Mouse (Mus musculus) cerebellum, adult 2 months (tissue): ENCODE measurements around the gene Uso1. TPM values are rescaled to one million over a fixed set of nuclear protein-coding genes. Genes with fewer than 3 reads are reported as not detected.
"Not testable (repeated sequence)": the region's sequence is repeated elsewhere in the genome, so short reads cannot be mapped to it uniquely, and the experiment has no call there.

Experiments
- DNase-seq, 2 experiments: peaks; one replicate each; pipeline ENCODE4 v3.0.0; 2021
- H3K27ac ChIP-seq: fragments of 200-500 bp; 2 replicates; pipeline ENCODE4 v1.5.1; 2012; ENCODE audit warnings: low read length, control low read depth, inconsistent platforms; ENCODE audit not compliant: insufficient read depth
- H3K27me3 ChIP-seq: fragments of 200-500 bp; 2 replicates; pipeline ENCODE4 v1.6.1; 2012; ENCODE audit warnings: inconsistent platforms, mild to moderate bottlenecking, low read length, moderate library complexity; ENCODE audit not compliant: control insufficient read depth, insufficient read depth
- H3K4me1 ChIP-seq: fragments of 200-500 bp; 2 replicates; pipeline ENCODE4 v1.6.1; 2011; ENCODE audit warnings: low read length; ENCODE audit not compliant: control insufficient read depth, insufficient read depth
- H3K4me3 ChIP-seq: fragments of 200-500 bp; replicated peaks from 2 replicates; pipeline ENCODE3; 2011; ENCODE audit warnings: mild to moderate bottlenecking, low read depth, low read length, control low read depth; ENCODE audit not compliant: insufficient read depth
- CTCF ChIP-seq: fragments of 200-500 bp; IDR thresholded peaks from 2 replicates; pipeline ENCODE4 v1.5.1; 2011; ENCODE audit warnings: low read depth, mild to moderate bottlenecking, control low read depth, low read length, moderate library complexity, borderline replicate concordance; ENCODE audit not compliant: insufficient read depth
- POLR2A ChIP-seq: fragments of 200-500 bp; IDR thresholded peaks from 2 replicates; pipeline ENCODE4 v1.6.1; 2011; ENCODE audit warnings: low read length, control low read depth, borderline replicate concordance; ENCODE audit not compliant: insufficient read depth
- WGBS: fragments of 180-500 bp; shearing (Covaris S2); methylation state at CpG from one replicate; pipeline ENCODE4 v1.1.7; 2018; 5-methylcytosine and 5-hydroxymethylcytosine counted together
- polyA plus RNA-seq: library from polyadenylated mRNA; depleted of rRNA; stranded (reverse); fragments of >200 nt; gene quantifications from 2 replicates; pipeline ENCODE4 v1.2.3, GENCODE M21; 2012

Uso1 gene
- polyA plus RNA-seq, 1 experiment = 59.3 TPM

DNA sequence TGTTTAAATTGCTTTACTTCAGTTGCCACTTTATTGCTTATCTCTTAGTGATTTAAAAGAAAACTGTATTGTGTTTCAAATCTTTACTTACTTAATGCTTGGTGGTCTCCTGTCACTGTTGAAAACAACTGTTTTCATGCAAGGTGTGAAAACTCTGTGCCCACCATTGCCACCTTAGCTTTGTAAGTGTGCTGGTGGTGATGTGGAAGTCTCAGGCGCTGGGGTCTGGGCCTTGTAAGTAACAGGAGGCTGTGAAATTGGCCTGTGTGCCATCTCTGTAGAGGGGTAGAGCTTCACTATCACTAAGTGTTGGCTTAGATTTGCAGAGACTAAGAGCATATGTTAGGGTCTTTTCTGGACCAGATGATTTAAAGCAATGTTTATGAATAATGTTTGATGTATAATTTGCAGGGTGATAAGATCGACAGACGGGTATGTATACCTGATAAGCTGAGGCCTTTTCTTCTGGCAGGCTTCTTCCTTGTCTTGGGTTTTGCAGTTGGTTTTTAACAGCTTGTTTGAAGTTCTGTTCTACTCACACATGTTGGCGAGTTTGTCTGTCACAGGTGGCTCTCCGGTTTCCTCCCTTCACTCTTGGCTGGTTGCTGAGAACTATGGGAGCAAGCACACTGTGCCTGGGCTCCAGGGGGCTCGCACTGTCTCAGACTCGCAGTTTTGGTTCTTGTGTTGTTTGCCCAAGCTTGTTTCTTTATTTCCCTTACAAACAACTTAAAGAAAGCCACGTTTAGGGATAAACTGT lies 45.5 kb downstream of the Uso1 start:
- no peak overlapping the region for H3K27ac ChIP-seq
- TF ChIP-seq CTCF = no peak
- no peak for DNase-seq
- WGBS = 84% methylated on average over 8 of the region's 8 CpGs
- H3K4me1 ChIP-seq = no peaks in the 10 kb centered on the region
- H3K4me3 ChIP-seq = no peak overlapping the region
- no peaks in the 10 kb centered on the region for H3K27me3 ChIP-seq

DNA sequence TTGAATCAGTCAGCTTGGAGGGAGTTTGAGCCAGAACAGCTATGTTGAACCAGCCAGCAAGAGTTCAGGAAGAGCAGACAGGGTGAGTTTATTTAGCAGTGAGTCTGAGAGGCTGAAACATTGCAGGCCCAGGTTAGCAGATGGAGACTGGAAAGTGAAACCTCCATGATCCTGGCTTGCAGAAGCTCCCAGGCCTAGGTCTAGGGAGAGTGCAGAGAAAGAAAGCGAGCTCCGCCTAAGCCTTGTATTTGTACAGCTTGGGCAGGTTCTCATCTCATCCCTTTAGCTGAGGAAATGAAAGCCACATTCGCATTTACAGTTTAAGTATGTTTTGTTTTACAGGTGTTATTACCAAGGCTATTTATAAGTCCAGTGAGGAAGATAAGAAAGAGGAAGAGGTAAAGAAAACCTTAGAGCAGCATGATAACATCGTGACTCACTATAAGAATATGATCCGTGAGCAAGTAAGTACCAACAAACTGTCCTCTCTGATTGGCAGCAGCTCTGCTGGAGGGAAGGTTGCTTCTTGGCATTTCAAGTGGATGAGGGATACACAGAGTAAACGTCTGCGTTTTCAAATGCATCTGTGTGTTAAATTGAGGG lies 51.2 kb downstream of the Uso1 start:
- no peak for DNase-seq

DNA sequence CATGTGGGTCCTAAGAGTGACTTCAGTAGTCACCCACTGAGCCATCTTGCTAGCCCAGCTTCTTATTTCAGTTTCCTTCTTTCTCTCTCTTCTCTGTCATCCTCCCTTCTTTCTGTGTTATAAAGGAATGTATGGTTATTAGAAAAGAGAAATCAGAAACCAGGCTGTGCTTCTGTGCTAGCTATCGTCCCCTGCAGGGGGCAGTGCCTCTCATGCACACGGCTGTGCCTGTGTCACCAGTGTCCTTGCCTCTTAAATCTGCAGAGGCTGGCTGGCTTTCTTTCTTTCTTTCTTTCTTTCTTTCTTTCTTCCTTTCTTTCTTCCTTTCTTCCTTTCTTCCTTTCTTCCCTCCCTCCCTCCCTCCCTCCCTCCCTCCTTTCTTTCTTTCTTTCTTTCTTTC lies 58.0 kb downstream of the Uso1 start:
- TF ChIP-seq CTCF = peak; percentile 53; the same call in 1 of the 2 replicates
- H3K27me3 ChIP-seq, H3K27ac ChIP-seq, H3K4me3 ChIP-seq, DNase-seq, H3K4me1 ChIP-seq: not testable (repeated sequence)
- 39% methylated on average over 2 of the region's 2 CpGs for WGBS

More for the DNA sequence above, 51.2 kb downstream of the Uso1 start:
- Histone ChIP-seq H3K27me3 (no peaks in the 10 kb centered on the region), H3K4me1 (no peaks in the 10 kb centered on the region), H3K4me3 (no peak overlapping the region), H3K27ac (no peak overlapping the region)
- TF ChIP-seq POLR2A = no peak
- TF ChIP-seq CTCF = no peak
- 97% methylated on average over 7 of the region's 7 CpGs for WGBS

DNA sequence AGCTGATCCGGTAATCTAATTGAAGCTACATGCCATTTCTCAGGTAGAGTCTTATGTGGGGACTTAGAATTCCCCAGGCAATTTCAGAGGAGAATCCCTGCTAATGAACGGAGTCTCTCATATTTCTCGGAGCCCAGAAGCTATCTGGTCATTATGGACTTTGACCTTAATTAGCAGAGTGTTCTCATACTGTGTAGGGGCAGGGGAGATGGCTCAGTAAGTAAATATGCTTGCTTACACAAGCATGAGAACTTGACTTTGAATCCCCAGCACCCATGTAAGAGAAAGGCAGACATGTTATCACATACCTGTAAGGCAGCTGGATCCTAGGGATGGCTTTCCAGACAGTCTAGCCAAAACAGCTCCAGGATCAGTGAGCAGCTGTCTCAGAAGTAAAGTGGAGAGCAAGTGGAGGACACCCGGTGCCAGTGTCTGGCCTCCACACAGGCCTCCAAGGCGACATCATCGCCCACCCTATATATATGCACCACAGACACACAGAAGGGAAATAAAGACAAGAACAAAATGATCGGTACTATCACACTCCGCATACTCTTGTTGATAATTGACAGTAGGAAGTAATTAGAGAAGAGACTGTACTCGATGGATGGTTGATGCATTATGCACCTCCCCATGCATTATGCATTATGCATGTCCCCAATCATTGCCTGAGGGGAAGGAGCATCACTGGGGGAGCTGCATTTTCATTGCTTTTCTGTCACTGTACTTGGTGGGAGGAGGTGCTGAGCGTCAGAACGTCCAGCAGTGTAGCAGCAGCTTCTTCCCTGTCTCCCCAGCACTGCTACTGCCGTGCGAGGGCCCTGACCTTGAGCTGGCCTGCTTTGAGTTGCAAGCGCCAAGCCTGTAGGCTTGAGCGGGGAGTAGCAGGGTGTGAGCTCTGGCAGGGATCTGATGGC lies 59.4 kb downstream of the Uso1 start:
- DNase-seq = no peak
- TF ChIP-seq CTCF = no peak
- no peak for TF ChIP-seq POLR2A
- WGBS = 73% methylated on average over 15 of the region's 15 CpGs

DNA sequence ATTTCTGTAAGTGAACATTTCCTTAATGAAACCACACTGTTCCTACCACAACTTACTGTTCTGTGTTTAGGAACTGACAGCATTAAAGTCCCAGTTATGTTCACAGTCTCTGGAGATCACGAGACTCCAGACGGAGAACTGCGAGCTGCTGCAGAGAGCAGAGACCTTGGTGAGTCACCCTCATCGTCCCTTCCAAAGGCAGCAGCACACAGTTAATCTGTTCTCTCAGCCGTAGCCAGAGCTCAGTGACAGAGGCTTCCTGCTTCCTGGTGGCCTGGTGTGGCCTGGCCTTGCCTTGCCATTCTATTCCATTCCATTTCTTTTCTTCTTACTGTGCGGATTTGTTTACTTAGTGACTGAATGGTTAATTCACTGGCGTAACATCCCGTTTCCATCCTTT lies 60.5 kb downstream of the Uso1 start:
- DNase-seq = no peak
- no peak overlapping the region for H3K27ac ChIP-seq
- H3K4me1 ChIP-seq = no peaks in the 10 kb centered on the region
- no peak for TF ChIP-seq CTCF
- TF ChIP-seq POLR2A = no peak
- no peak overlapping the region for H3K4me3 ChIP-seq
- no peaks in the 10 kb centered on the region for H3K27me3 ChIP-seq
- WGBS = 76% methylated on average over 8 of the region's 8 CpGs

More for the DNA sequence above, 59.4 kb downstream of the Uso1 start:
- Histone ChIP-seq H3K4me1 (no peaks in the 10 kb centered on the region), H3K4me3 (no peak overlapping the region), H3K27me3 (no peaks in the 10 kb centered on the region), H3K27ac (no peak overlapping the region)

DNA sequence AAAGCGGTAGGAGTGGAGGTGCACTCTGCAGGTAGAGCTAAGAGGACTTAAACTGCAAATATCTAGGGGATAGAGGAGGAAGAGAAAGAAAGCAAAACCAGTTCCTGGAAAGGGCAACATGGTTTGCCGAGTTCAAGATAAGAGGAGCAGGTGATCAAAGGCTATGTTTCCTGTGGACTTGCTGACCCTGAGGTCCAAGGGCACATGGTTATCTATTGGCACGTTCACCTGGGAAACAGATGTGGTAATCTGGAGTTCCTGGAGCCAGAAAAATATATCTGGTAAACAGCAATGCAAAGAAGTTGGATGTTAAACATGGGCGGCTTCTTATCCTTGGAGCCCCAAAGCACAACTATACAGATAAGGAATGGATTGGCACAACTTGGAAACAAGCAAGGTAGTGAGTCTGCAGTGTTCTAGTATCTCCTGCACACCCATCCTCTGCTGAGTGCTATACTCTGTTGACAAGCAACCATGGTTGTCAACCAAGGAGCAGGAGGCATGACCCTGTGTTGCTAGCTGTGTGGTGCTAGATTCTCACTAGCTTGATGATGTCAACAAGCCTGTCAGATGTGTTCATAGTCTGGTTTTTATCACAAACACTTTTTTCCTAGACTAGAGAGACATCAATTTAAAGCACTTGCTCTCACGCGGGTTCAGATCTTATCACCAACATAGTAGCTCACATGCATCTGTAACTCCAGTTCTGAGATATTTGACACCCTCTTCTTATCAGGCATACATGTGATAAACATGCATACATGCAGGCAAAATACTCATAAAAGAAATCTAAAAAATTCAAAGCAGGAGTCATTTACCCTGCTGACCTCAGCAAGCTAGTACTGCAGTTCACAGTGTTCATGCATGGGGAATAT lies 66.7 kb downstream of the Uso1 start:
- Histone ChIP-seq H3K4me3 (no peak overlapping the region), H3K4me1 (no peaks in the 10 kb centered on the region), H3K27ac (no peak overlapping the region), H3K27me3 (no peaks in the 10 kb centered on the region)
- no peak for TF ChIP-seq CTCF
- TF ChIP-seq POLR2A = no peak
- 94% methylated on average over 6 of the region's 6 CpGs for WGBS
- DNase-seq = no peak

DNA sequence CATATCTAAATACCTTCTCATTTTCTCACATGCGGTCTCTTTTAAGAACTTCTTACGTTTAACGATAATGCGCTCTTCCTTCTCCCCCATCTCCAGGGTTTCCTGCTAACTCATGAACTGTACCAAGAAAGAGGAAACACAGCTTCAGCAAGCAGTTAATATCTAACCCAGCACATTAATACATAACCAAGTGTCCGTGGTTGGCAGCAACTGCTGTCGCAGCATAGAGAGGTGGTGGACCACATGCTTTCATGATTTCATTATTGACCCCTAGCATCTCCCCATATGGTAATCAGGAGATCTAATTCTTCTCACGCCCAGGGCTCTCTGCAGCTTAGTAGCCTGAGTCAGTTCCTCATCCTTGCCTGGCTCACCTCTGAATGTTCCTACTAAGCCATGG lies 67.4 kb downstream of the Uso1 start:
- H3K4me1 ChIP-seq = no peaks in the 10 kb centered on the region
- no peak for DNase-seq
- TF ChIP-seq CTCF (no peak), POLR2A (no peak)
- WGBS = 94% methylated on average over 7 of the region's 7 CpGs
- no peak overlapping the region for H3K4me3 ChIP-seq
- H3K27ac ChIP-seq = no peak overlapping the region
- H3K27me3 ChIP-seq = no peaks in the 10 kb centered on the region
